Mouse (Mus musculus) heart, embryonic 16.5 days (tissue): Measurements from ENCODE around the gene Rapgefl1. TPM values are rescaled to one million over a fixed set of nuclear protein-coding genes. Genes with fewer than 3 reads are reported as not detected.
A peak's percentile ranks its signal among the peaks of the same experiment; 100 is the strongest.

Experiments used
- ATAC-seq: fragments of 200-750 bp; cut with Nextera tagmentation; replicated peaks from 2 replicates; pipeline ENCODE4 v1.8.0; 2017; ENCODE audit warnings: moderate number of reproducible peaks; ENCODE audit not compliant: insufficient read depth, low FRiP score; ENCODE audit errors: extremely low read depth
- H3K27ac ChIP-seq: fragments of 300-500 bp; sonication (generic); 2 replicates; pipeline ENCODE4 v1.5.1; 2014; ENCODE audit warnings: mild to moderate bottlenecking, low read length, control low read depth, moderate library complexity
- H3K27me3 ChIP-seq: fragments of 300-500 bp; sonication (generic); 2 replicates; pipeline ENCODE4 v1.6.1; 2014; ENCODE audit warnings: low read length, mixed read lengths; ENCODE audit not compliant: control insufficient read depth, insufficient read depth
- H3K36me3 ChIP-seq: fragments of 300-500 bp; sonication (generic); 2 replicates; pipeline ENCODE4 v1.6.1; 2014; ENCODE audit not compliant: control insufficient read depth, insufficient read depth
- H3K4me1 ChIP-seq: fragments of 300-500 bp; sonication (generic); 2 replicates; pipeline ENCODE4 v1.6.1; 2014; ENCODE audit warnings: low read length, mixed read lengths; ENCODE audit not compliant: control insufficient read depth, insufficient read depth
- H3K4me2 ChIP-seq: fragments of 300-500 bp; sonication (generic); 2 replicates; pipeline ENCODE4 v1.6.1; 2014; ENCODE audit warnings: low read depth, mild to moderate bottlenecking, control low read depth, low read length
- H3K4me3 ChIP-seq: fragments of 300-500 bp; sonication (generic); 2 replicates; pipeline ENCODE4 v1.5.1; 2014; ENCODE audit warnings: mild to moderate bottlenecking, control low read depth, low read length
- H3K9ac ChIP-seq: fragments of 300-500 bp; sonication (generic); 2 replicates; pipeline ENCODE4 v1.6.1; 2014; ENCODE audit warnings: low read length, control low read depth
- H3K9me3 ChIP-seq: fragments of 300-500 bp; sonication (generic); replicated peaks from 2 replicates; pipeline ENCODE4 v1.6.1; 2016; ENCODE audit warnings: low read length; ENCODE audit not compliant: control insufficient read depth
- WGBS: fragments of 180-500 bp; shearing (Covaris S2); extraction: QIAGEN DNeasy Blood & Tissue Kit; methylation state at CpG from one replicate; pipeline ENCODE4 v1.1.7; 2014; 5-methylcytosine and 5-hydroxymethylcytosine counted together
- polyA plus RNA-seq: library from polyadenylated mRNA; unstranded; fragments of >200 nt; fragmentation: Nextera tagmentation; extraction: Ambion mirVana; gene quantifications from 2 replicates; pipeline ENCODE4 v1.2.1, GENCODE M21; 2015

Gene Rapgefl1
- polyA plus RNA-seq, 1 experiment from 2014 or later: 1.0 TPM

DNA sequence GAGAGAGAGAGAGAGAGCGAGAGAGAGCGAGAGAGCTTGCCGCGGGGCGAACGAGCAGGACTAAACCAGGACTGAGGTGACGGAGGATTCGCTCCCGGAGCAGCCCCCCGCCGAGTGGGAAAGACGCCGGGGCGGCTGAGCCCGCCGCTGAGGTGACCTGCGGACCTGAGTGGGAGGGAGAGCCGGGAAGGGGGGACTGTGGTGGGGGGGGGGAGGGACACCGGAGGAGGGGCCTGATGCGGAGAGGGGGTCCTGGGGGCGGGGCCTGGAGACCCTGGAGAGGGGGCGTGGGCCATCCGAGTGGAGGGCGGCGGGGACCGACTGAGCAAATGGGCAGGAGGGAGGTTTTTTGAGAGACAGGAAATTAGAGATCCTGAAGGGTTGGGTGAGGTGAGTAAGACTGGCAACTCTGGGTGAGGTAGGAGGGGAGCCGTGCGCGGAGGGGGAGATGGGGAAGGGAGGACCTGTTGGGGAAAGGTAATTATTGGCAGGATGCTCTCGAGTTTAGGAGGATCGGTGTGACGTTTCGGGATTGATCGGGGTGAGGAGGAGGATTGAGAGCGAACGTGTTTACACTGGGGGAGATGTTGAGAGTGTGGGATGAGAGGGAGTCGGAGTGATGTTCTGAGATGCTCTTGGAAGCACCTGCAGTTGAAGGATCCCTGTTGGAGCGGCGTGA, 27.3 kb downstream of the Rapgefl1 start:
- peak overlapping the region; percentile 92 for H3K9ac ChIP-seq
- peaks cover 12% of the 10 kb centered on the region for H3K4me1 ChIP-seq
- H3K27ac ChIP-seq: peak overlapping the region; percentile 88
- H3K4me3 ChIP-seq: peak overlapping the region; percentile 80
- under 1% methylated on average over 28 of the region's 39 CpGs for WGBS
- H3K36me3 ChIP-seq: peaks cover 6% of the 10 kb centered on the region
- H3K4me2 ChIP-seq: peak overlapping the region; percentile 84
- H3K9me3 ChIP-seq: no peaks in the 10 kb centered on the region
- peak; percentile 74 for ATAC-seq
- no peaks in the 10 kb centered on the region for H3K27me3 ChIP-seq

DNA sequence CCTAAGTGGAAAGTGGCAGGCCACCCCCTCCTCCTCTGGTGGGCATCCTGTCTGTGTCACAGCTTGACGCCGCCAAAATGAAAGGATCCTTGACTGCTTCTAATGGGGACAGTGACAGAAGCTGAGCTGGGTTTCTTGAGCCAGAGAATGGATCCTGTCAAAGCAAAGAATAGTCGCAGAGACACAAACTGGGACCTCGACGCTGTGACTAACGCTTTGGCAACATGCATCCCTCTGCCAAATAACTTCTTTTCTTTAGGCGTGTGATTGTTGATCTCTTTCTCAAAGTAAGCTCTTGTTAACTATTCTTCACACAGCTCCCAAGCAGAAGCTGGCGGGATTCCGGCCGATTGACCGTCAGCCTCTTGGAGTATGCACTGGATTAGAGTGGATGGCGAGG, 30.7 kb downstream of the Rapgefl1 start:
- Histone ChIP-seq H3K4me2 (no peak overlapping the region), H3K9ac (no peak overlapping the region), H3K36me3 (peaks cover 6% of the 10 kb centered on the region), H3K27me3 (no peaks in the 10 kb centered on the region), H3K4me3 (no peak overlapping the region), H3K27ac (no peak overlapping the region), H3K4me1 (peaks cover 26% of the 10 kb centered on the region), H3K9me3 (no peaks in the 10 kb centered on the region)
- 83% methylated on average over 12 of the region's 12 CpGs for WGBS
- no peak for ATAC-seq

DNA sequence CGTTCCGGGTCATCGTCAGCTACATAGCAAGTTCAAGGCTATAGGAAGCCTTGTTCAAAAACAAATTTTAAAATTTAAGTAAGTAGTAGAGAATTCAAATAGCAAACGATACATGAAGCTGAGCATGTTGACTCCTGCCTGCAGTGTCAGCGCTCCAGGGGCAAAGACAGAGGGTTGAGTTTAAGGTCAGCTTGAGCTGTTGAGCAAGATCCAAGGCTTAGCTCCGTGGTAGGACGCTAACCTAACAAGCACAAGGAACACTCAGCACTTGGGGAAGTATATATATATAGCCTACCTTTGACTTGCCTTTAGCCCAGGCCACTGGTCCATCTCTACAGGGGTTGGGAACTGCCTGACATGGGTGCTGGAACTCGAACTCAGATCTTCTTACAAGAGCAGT, 33.3 kb downstream of the Rapgefl1 start:
- H3K27me3 ChIP-seq: no peaks in the 10 kb centered on the region
- 91% methylated on average over 8 of the region's 8 CpGs for WGBS
- H3K9me3 ChIP-seq: no peaks in the 10 kb centered on the region
- H3K9ac ChIP-seq: no peak overlapping the region
- peaks cover 15% of the 10 kb centered on the region for H3K4me1 ChIP-seq
- H3K36me3 ChIP-seq: peaks cover 8% of the 10 kb centered on the region
- H3K27ac ChIP-seq: no peak overlapping the region
- no peak for ATAC-seq
- H3K4me3 ChIP-seq: no peak overlapping the region
- H3K4me2 ChIP-seq: no peak overlapping the region

DNA sequence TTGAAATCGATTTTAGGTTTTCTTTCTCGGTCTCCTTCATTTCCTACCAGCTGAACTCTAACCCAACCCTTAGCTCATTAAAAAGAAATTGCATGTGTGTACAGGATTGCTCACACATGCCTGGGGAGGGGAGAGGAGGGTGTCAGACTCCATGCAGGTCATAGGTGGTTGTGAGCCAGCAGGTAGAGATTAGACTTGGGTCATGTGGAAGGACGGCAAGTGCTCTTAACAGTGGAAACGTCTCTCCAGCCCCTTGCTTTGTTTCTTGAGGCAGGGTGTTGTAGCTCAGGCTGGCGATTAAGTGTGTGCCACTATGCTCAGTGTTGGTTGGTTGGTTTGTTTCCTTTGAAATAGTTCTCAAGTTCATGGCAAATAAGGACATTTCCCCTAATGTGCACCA, 34.2 kb downstream of the Rapgefl1 start:
- Histone ChIP-seq H3K4me3 (no peak overlapping the region), H3K9me3 (no peaks in the 10 kb centered on the region), H3K36me3 (peaks cover 8% of the 10 kb centered on the region), H3K27ac (0 out of 2 replicates have a peak overlapping the region, but pooled peaks have one; percentile 45), H3K4me1 (peaks cover 15% of the 10 kb centered on the region), H3K4me2 (no peak overlapping the region), H3K27me3 (no peaks in the 10 kb centered on the region), H3K9ac (no peak overlapping the region)
- no peak for ATAC-seq
- 74% methylated on average over 5 of the region's 5 CpGs for WGBS

DNA sequence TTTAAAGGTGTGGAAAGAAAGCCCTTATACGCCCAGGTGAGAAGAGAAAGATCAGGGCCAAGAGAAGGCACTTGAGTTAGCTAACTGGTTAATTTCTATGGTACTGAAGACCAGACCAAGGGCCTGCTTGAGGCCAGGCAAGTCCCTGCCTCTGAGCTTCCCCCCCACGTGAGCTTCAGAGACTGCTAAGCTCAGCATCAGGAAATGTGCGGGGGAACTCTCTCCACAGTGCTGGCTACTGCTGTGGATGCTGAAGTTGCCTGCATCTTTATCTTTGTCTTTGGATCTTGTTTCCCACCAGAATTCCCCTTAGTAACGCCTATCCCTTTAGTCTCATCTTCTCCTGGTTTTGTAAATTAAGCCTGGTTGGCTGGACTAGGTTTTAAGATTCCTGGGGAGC, 34.8 kb downstream of the Rapgefl1 start:
- H3K4me3 ChIP-seq: no peak overlapping the region
- H3K27me3 ChIP-seq: no peaks in the 10 kb centered on the region
- 55% methylated on average over 4 of the region's 4 CpGs for WGBS
- H3K4me1 ChIP-seq: peaks cover 15% of the 10 kb centered on the region
- peak overlapping the region; percentile 85 for H3K27ac ChIP-seq
- H3K9me3 ChIP-seq: no peaks in the 10 kb centered on the region
- H3K36me3 ChIP-seq: peaks cover 8% of the 10 kb centered on the region
- no peak overlapping the region for H3K9ac ChIP-seq
- H3K4me2 ChIP-seq: no peak overlapping the region
- ATAC-seq: no peak

DNA sequence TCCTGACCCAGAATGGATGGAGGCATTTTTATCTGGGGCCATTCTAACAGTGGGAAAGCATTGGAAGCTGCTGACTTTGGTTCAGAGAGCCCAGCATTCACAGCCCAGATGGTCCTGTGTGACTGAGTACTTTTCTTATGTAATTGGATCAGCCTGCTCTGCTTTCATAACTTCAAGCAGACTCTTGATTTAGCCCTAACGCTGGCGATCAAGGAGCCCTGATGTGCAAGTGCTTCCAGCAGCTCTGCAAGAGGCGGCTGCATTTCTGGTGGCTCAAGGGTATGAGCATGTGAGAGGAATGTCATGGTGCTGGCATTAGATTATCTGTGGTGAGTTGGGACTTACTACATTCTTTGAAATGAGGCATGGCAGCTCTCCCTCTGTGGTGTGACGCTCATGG, 35.5 kb downstream of the Rapgefl1 start:
- peak overlapping the region; percentile 40; the same call in 1 of the 2 replicates for H3K9ac ChIP-seq
- ATAC-seq: peak; percentile 47
- 43% methylated on average over 4 of the region's 4 CpGs for whole genome bisulfite sequencing
- H3K36me3 ChIP-seq: peaks cover 7% of the 10 kb centered on the region
- H3K27me3 ChIP-seq: no peaks in the 10 kb centered on the region
- peak overlapping the region; percentile 85 for H3K27ac ChIP-seq
- H3K4me3 ChIP-seq: no peak overlapping the region
- H3K4me2 ChIP-seq: 0 out of 2 replicates have a peak overlapping the region, but pooled peaks have one; percentile 9
- H3K4me1 ChIP-seq: peaks cover 15% of the 10 kb centered on the region
- no peaks in the 10 kb centered on the region for H3K9me3 ChIP-seq

DNA sequence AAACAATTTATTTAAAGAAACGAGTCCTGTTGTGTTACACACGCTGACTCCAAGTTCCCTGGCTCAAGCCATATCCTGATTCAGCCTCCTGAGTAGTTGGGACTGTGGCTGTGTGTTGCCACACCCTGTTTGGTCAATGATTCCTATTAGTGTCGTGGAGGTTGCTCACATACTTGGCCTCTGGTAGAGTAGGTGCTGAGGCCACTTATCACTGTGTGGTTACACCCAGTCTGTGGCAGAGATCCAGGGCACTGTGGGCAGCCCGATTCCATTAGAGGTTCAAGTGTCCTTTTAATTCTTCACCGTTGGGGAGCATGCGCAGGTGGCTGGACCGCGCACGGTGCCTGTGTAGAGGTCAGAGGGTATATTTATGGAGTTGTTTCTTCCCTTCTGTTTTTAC, 37.3 kb downstream of the Rapgefl1 start:
- Histone ChIP-seq H3K4me1 (peaks cover 15% of the 10 kb centered on the region), H3K4me3 (no peak overlapping the region), H3K27me3 (no peaks in the 10 kb centered on the region), H3K36me3 (peaks cover 2% of the 10 kb centered on the region; the same call in 1 of the 2 replicates), H3K27ac (peak overlapping the region; percentile 5; the same call in 1 of the 2 replicates), H3K9me3 (no peaks in the 10 kb centered on the region), H3K9ac (no peak overlapping the region), H3K4me2 (no peak overlapping the region)
- peak; percentile 42; the same call in 1 of the 2 replicates for ATAC-seq
- WGBS: 63% methylated on average over 9 of the region's 9 CpGs

DNA sequence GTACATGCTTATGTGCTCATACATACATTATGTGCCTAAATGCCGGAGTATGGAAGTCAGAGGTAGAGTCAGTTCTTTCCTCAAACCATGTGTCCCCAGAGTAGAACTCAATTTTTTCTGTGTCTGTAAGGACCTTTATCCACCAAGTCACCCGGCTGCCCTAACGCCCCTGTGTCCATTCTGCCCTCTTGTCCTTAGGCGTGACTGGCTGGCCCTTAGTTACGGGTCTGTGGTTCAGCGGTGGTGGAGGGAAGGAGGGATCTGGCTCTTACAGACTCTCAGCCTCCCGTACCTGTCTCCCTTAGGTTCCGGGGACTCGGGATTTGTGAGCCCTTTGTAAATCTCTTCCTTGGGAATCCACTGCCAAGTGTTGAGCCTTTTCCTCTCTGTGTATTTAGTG, 40.4 kb downstream of the Rapgefl1 start:
- Histone ChIP-seq H3K27ac (no peak overlapping the region), H3K27me3 (no peaks in the 10 kb centered on the region), H3K9ac (no peak overlapping the region), H3K36me3 (peaks cover 2% of the 10 kb centered on the region; the same call in 1 of the 2 replicates), H3K4me3 (no peak overlapping the region), H3K4me2 (no peak overlapping the region), H3K9me3 (no peaks in the 10 kb centered on the region), H3K4me1 (peaks cover 4% of the 10 kb centered on the region)
- 84% methylated on average over 9 of the region's 9 CpGs for WGBS
- no peak for ATAC-seq

DNA sequence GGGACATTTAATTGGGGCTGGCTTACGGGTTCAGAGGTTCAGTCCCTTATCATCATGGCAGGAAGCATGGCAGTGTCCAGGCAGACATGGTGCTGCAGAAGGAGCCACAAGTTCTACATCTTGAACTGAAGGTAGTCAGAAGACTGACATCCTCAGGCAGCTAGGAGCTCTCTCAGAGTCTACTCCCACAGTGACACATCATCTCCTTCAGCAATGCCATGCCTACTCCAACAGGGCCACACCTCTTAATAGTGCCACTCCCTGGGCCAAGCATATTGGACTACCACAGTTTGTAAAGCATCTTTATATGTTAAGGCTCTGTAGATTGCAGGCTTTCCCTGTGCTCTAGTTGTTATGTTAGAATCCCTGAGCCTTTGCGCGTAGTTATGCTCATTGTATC, 51.1 kb downstream of the Rapgefl1 start:
- WGBS: 95% methylated on average over 3 of the region's 3 CpGs
- Histone ChIP-seq H3K4me2 (no peak overlapping the region), H3K9ac (no peak overlapping the region), H3K4me1 (no peaks in the 10 kb centered on the region; the same call in 1 of the 2 replicates), H3K27me3 (no peaks in the 10 kb centered on the region), H3K27ac (no peak overlapping the region), H3K36me3 (peaks cover 50% of the 10 kb centered on the region), H3K4me3 (no peak overlapping the region), H3K9me3 (no peaks in the 10 kb centered on the region)
- ATAC-seq: no peak
